Mouse (Mus musculus) embryonic facial prominence, embryonic 10.5 days (tissue): Measurements from ENCODE around the gene Maats1. TPM values are rescaled to one million over a fixed set of nuclear protein-coding genes. Genes with fewer than 3 reads are reported as not detected.

ENCODE experiments used
- DNase-seq: peaks from one replicate; pipeline ENCODE4 v3.0.0-alpha.2; 2017; ENCODE audit warnings: low spot score
- H3K27ac ChIP-seq: fragments of 300-500 bp; sonication (generic); replicated peaks from 2 replicates; pipeline ENCODE4 v1.5.1; 2016; ENCODE audit warnings: mild to moderate bottlenecking
- H3K27me3 ChIP-seq: fragments of 300-500 bp; sonication (generic); replicated peaks from 2 replicates; pipeline ENCODE4 v1.6.1; 2016; ENCODE audit warnings: low read depth, mild to moderate bottlenecking; ENCODE audit not compliant: poor library complexity, severe bottlenecking
- H3K36me3 ChIP-seq: fragments of 300-500 bp; sonication (generic); replicated peaks from 2 replicates; pipeline ENCODE4 v1.6.1; 2016; ENCODE audit warnings: mild to moderate bottlenecking, moderate library complexity
- H3K4me1 ChIP-seq: fragments of 300-500 bp; sonication (generic); 2 replicates; pipeline ENCODE4 v1.6.1; 2016
- H3K4me3 ChIP-seq: fragments of 300-500 bp; sonication (generic); 2 replicates; pipeline ENCODE4 v1.5.1; 2016; ENCODE audit warnings: mild to moderate bottlenecking, moderate library complexity
- H3K9me3 ChIP-seq: fragments of 300-500 bp; sonication (generic); 2 replicates; pipeline ENCODE4 v1.6.1; 2016; ENCODE audit warnings: mild to moderate bottlenecking
- WGBS: fragments of 180-500 bp; shearing (Covaris S2); methylation state at CpG from one replicate; pipeline ENCODE4 v1.1.7; 2016; 5-methylcytosine and 5-hydroxymethylcytosine counted together
- polyA plus RNA-seq: library from polyadenylated mRNA; unstranded; fragments of >200 nt; fragmentation: Nextera tagmentation; extraction: Ambion mirVana; gene quantifications from 2 replicates; pipeline ENCODE4 v1.2.1, GENCODE M21; 2016

Maats1 gene
- polyA plus RNA-seq, 1 experiment from 2014 or later = 0.17 TPM

DNA sequence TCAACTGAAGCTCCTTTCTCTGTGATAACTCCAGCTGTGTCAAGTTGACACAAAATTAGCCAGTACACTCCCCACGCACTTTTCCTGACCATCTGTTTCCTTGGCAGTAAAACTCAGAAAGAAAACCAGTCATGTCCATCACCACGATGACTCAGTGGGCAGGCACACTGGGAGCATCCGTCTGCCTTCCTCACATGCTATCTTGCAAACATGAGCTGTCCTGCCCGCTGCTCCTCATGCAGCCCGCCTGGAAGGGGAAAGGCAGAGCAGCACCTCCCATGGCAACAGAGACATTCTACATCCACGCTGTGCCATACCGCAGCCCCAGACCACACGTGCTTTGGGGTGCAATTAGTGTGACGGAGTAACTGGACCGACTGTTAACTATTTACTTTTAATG is 26.4 kb upstream of the Maats1 start:
- DNase-seq = no peak
- WGBS = 76% methylated on average over 10 of the region's 10 CpGs
- Histone ChIP-seq H3K27ac (no peak overlapping the region), H3K4me1 (peaks cover 18% of the 10 kb centered on the region), H3K27me3 (no peaks in the 10 kb centered on the region), H3K4me3 (no peak overlapping the region), H3K36me3 (no peaks in the 10 kb centered on the region), H3K9me3 (no peaks in the 10 kb centered on the region)

GRCm38 (mm10) chr16:38366231-38366630 is 24.3 kb upstream of the Maats1 start:
- Histone ChIP-seq H3K27ac (no peak overlapping the region), H3K27me3 (no peaks in the 10 kb centered on the region), H3K4me1 (peaks cover 34% of the 10 kb centered on the region), H3K9me3 (no peaks in the 10 kb centered on the region), H3K36me3 (no peaks in the 10 kb centered on the region), H3K4me3 (no peak overlapping the region)
- 94% methylated on average over 4 of the region's 4 CpGs for WGBS
- no peak for DNase-seq

- Histone ChIP-seq H3K4me3 (no peak overlapping the region), H3K4me1 (peaks cover 36% of the 10 kb centered on the region)
- WGBS = 86% methylated on average over 10 of the region's 10 CpGs
These were observed 23.4 kb upstream of the Maats1 start for GRCm38 (mm10) chr16:38365390-38365789.

DNA sequence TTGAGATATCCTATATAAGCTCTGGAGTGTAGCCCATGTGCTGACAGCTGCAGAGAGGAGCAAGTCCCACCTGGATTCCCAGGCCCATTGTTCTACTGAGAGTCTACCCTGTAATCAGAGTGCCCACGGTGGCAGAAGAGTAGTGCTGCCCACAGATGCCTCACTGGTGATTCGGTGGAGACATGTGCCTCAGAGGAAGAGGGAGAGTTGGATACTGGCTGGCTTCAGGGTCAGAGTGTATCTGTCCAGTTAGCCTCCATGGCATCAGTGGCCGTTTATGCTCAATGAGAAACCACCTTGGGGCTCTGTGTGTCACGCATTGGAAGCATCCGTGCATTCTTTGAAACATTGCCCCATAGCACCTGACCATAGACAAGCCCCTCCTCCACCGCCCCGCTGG is 21.7 kb upstream of the Maats1 start:
- Histone ChIP-seq H3K27me3 (no peaks in the 10 kb centered on the region), H3K4me1 (peaks cover 28% of the 10 kb centered on the region), H3K36me3 (no peaks in the 10 kb centered on the region), H3K4me3 (no peak overlapping the region), H3K9me3 (no peaks in the 10 kb centered on the region), H3K27ac (no peak overlapping the region)
- DNase-seq = no peak
- WGBS = 87% methylated on average over 7 of the region's 7 CpGs

More at GRCm38 (mm10) chr16:38365390-38365789, 23.4 kb upstream of the Maats1 start:
- Histone ChIP-seq H3K27me3 (no peaks in the 10 kb centered on the region), H3K9me3 (no peaks in the 10 kb centered on the region), H3K27ac (no peak overlapping the region), H3K36me3 (no peaks in the 10 kb centered on the region)
- no peak for DNase-seq

GRCm38 (mm10) chr16:38363256-38363595 is 21.3 kb upstream of the Maats1 start:
- no peaks in the 10 kb centered on the region for H3K9me3 ChIP-seq
- no peaks in the 10 kb centered on the region for H3K36me3 ChIP-seq
- H3K4me3 ChIP-seq = no peak overlapping the region
- H3K27me3 ChIP-seq = no peaks in the 10 kb centered on the region
- 84% methylated on average over 3 of the region's 3 CpGs for WGBS
- H3K27ac ChIP-seq = no peak overlapping the region
- peaks cover 25% of the 10 kb centered on the region for H3K4me1 ChIP-seq
- no peak for DNase-seq

DNA sequence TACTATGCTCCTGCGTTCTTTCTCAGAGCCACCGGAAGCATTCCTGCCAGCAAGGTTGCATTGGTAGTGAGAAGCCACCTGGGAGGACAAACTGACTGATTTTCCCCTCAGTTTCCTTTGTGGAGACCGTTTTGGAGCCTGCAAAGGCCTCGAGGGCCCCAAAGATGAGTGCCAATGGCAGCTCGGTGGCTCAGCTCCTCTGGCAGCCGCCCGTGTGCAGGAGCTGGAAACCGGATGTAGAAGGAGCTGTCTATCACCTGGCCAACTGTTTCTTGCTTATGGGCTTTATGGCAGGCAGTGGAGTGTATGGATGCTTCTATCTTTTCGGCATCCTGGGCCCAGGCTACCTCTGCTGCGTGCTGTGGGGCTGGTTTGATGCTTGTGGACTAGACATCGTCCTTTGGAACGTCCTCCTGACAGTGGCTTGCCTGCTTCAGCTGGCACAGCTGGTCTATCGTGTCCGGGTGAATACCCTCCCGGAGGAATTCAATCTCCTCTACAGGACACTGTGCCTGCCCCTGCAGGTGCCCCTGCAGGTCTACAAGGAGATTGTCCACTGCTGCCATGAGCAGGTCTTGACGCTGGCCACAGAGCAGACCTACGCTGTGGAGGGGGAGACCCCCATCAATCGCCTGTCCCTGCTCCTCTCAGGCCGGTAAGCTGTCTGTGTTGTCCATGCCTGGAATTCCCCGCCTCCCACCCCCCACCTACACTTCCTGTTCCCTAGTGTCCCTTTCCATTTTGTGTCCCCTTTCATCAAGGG is 20.7 kb upstream of the Maats1 start:
- H3K27ac ChIP-seq = peak overlapping the region; percentile 45; the same call in 1 of the 2 replicates
- H3K4me3 ChIP-seq = no peak overlapping the region
- H3K36me3 ChIP-seq = no peaks in the 10 kb centered on the region
- DNase-seq = no peak
- H3K27me3 ChIP-seq = no peaks in the 10 kb centered on the region
- H3K9me3 ChIP-seq = no peaks in the 10 kb centered on the region
- peaks cover 25% of the 10 kb centered on the region for H3K4me1 ChIP-seq
- 85% methylated on average over 20 of the region's 20 CpGs for WGBS

DNA sequence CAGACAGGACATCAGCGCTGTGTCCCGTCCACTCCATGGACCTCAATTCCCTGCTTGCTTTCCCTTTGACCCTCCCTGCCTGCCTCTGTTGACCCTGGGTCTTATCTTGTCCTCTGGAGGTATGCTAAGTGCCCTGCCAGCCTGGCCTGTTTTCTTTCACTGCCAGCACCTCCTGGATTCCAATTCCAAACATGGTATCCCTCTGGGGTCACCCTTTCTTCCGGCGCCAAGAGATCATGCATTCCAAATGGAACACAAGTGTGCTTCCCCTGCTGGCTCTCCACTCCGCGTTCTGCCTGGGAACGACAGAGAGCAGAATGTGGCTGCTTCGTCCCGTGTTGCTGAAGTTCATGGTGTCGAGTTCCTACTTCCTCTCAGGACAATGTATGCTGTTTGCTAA is 20.0 kb upstream of the Maats1 start, which contains the start of gene Popdc2:
Gene Popdc2 (plus strand): TSS at position 277 of the 400 bp plus-strand sequence.
- no peak within 1 kb of the TSS for H3K4me3 ChIP-seq
- peak; percentile 30 for DNase-seq
- H3K27me3 ChIP-seq = no peaks in the 10 kb centered on the region
- peak within 1 kb of the TSS; percentile 45; the same call in 1 of the 2 replicates for H3K27ac ChIP-seq
- WGBS = 50% methylated on average over 10 of the region's 10 CpGs
- H3K4me1 ChIP-seq = peaks cover 25% of the 10 kb centered on the region
- H3K9me3 ChIP-seq = no peaks in the 10 kb centered on the region
- H3K36me3 ChIP-seq = peaks cover 1% of the 10 kb centered on the region

GRCm38 (mm10) chr16:38360317-38360716 is 18.4 kb upstream of the Maats1 start:
- Histone ChIP-seq H3K4me3 (no peak overlapping the region), H3K36me3 (peaks cover 9% of the 10 kb centered on the region), H3K9me3 (no peaks in the 10 kb centered on the region), H3K27me3 (no peaks in the 10 kb centered on the region), H3K27ac (no peak overlapping the region), H3K4me1 (peaks cover 25% of the 10 kb centered on the region)
- 25% methylated on average over 2 of the region's 2 CpGs for WGBS
- no peak for DNase-seq

DNA sequence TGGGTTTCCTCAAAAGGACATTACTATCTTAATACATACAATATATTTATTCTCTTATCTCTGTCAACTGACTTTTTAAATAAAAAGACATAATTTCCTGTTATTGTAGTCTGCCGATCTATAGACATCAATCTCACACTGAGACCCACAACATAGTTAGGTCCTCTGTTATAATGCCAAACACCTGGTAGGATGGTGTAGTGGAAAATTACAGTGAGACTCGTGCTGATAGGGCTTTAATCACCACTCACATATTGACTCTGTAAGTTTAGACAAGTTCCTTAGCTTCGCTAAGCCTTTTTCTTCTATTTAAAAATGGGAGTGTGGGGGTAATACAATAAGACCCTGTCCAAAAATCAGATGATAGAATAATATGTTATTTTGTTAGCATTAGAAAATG is 17.9 kb upstream of the Maats1 start:
- DNase-seq = no peak
- Histone ChIP-seq H3K4me3 (no peak overlapping the region), H3K27ac (no peak overlapping the region), H3K4me1 (peaks cover 25% of the 10 kb centered on the region), H3K27me3 (no peaks in the 10 kb centered on the region), H3K36me3 (peaks cover 9% of the 10 kb centered on the region), H3K9me3 (no peaks in the 10 kb centered on the region)
- 80% methylated on average over 3 of the region's 3 CpGs for WGBS

DNA sequence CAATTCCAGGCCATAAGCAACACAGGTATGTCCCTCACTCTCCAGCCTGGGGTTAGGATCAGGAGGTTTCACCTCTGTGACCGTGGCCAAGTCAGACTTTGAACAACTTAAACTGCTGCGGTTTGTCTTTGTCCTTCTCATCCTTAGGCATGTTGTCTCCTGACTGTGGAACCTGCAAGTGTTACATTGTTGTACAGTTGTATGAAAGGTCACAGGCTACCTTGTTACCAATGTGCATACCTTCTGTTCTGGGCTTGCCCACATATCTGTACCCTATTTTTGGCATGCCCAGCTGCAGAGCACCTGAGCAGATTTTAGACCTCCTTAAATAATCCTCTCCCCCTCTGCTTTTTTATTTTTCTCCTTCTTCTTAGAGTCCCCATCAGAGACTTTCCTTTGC is 17.3 kb upstream of the Maats1 start:
- Histone ChIP-seq H3K27ac (no peak overlapping the region), H3K27me3 (no peaks in the 10 kb centered on the region), H3K9me3 (no peaks in the 10 kb centered on the region), H3K4me1 (peaks cover 25% of the 10 kb centered on the region), H3K36me3 (peaks cover 9% of the 10 kb centered on the region), H3K4me3 (no peak overlapping the region)
- no peak for DNase-seq
- WGBS = 91% methylated on average over 2 of the region's 2 CpGs

DNA sequence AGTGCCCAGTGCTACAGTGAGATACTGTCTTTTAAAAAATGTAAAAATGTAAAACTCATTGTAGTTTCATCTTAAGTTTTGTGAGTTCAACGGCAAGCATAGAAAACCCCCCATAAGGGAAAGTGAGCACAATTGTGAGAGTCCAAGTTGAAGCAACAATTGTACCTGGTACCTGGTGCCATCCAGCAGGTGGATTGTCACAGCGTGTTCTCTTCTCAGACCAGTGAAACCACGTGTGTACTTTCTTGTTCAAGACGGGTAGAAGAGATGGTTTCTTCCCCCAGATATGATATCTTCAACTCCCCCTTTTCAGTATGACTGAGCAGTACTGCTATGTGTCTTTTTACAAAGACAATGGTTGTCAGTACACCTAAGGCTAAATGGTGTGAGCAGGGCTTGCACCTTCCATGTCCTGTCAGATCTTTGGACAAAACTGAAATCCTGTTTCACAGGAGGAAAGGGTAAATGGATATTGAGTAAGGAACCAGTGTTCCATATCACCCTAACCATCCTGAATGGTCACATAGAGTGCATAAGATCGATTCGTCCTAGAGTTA is 16.4 kb upstream of the Maats1 start:
- H3K4me1 ChIP-seq = peaks cover 25% of the 10 kb centered on the region
- H3K9me3 ChIP-seq = no peaks in the 10 kb centered on the region
- no peak overlapping the region for H3K27ac ChIP-seq
- 91% methylated on average over 6 of the region's 6 CpGs for WGBS
- DNase-seq = no peak
- H3K4me3 ChIP-seq = no peak overlapping the region
- H3K27me3 ChIP-seq = no peaks in the 10 kb centered on the region
- H3K36me3 ChIP-seq = peaks cover 14% of the 10 kb centered on the region

DNA sequence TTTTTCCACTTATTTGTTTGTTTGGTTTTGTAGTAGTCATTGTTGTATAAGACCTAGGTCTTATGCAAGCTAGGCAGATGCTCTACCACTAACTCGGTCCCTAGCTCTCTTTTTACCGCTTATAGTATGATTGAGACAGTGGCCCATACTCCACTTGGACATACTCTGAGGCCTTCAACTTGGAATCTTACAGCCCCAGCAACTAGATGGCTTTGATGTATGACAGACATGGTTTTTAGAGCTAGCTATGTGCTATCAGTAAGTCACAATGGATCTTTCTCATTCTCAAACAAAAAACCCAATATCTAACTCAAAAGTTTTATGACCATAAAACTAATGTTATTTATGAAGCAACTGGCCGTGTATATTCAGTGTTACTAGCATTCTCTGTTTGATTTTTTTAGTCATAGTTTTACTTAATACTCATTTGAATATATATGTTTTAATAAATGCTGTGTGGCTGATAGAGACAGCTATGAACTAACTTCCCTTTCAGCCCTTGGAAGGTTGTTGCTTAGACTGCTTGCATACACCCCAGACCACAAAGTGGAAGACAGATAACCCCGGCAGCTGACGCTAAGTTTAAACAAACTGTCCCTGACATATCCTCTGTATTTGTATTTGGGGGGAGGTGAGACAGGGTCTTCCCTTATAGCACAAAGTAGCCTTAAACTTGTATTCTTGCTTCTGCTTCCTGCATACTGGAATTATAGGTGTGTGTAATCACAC is 12.4 kb upstream of the Maats1 start:
- no peak overlapping the region for H3K4me3 ChIP-seq
- H3K36me3 ChIP-seq = peaks cover 45% of the 10 kb centered on the region
- no peak overlapping the region for H3K27ac ChIP-seq
- no peaks in the 10 kb centered on the region for H3K9me3 ChIP-seq
- H3K27me3 ChIP-seq = no peaks in the 10 kb centered on the region
- DNase-seq = no peak
- no peaks in the 10 kb centered on the region for H3K4me1 ChIP-seq
- WGBS = 93% methylated on average over 5 of the region's 5 CpGs

DNA sequence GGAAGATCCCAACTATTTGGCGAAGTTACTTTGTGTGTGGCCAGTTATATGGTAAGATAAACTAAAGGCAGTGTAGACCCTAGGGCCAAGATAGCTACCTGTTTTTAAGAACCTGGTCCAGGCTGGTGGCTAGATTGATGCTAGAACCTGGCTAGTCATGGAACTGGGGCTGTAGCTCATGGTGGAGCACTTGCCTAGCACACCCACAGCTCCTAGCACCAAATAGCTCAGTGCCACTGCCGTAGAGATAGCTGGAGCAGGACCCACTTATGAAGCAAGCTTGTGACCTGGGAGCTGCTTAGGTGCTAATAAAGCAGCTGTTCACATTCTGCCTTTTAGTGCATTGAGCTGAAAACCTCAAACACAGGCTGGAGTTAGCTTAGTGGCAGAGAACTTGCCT is 11.7 kb upstream of the Maats1 start:
- H3K4me1 ChIP-seq = no peaks in the 10 kb centered on the region
- H3K4me3 ChIP-seq = no peak overlapping the region
- DNase-seq = no peak
- H3K27me3 ChIP-seq = no peaks in the 10 kb centered on the region
- H3K36me3 ChIP-seq = peaks cover 50% of the 10 kb centered on the region
- H3K27ac ChIP-seq = no peak overlapping the region
- WGBS = 94% methylated on average over 2 of the region's 2 CpGs
- H3K9me3 ChIP-seq = no peaks in the 10 kb centered on the region
